Mouse (Mus musculus): ENCODE results near the gene Sbno1. TPM values are rescaled to one million over a fixed set of nuclear protein-coding genes. Genes with fewer than 3 reads are reported as not detected.

Gene Sbno1
- polyA plus RNA-seq, 3 experiments from 2014 or later = 127 to 199 (median 163) TPM

DNA sequence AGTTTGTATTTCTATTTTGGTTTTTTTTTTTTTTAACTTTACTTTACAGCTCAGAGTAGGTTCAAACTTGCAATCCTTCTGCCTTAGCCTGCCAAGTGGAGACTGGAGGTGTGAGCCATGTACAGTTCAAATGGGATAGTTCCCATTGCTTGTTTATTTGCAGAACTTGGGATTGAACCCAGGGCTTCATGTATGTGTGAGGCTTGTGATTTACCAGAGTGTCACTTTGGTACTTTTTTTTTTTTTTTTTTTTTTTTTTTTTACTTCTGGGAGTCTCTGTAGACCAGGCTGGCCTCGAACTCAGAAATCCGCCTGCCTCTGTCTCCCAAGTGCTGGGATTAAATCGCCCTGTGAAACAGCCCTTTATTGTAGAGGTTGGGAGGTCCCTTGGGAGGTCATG lies 18.4 kb upstream of the Sbno1 start:
- ATAC-seq = no peak

DNA sequence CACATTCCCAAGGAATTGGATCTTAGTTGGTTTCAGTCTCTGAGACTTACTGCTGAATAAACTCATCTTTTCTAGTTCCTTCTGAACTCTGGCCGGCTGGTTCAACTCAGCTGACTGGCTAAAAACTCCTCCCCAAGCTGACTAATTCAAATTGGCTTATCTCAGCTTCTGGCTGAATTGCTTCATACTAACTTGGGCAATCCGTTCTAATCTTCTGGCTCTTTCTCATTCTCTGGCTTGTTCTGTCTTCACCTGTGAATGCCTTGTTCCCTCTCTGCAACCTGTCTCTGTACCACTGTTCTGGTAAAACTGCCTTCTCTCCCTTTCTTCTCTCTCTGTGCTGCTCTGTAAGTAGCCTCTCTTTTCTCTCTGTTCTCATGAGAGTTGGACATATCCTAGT lies 16.8 kb upstream of the Sbno1 start:
- no peak for ATAC-seq

DNA sequence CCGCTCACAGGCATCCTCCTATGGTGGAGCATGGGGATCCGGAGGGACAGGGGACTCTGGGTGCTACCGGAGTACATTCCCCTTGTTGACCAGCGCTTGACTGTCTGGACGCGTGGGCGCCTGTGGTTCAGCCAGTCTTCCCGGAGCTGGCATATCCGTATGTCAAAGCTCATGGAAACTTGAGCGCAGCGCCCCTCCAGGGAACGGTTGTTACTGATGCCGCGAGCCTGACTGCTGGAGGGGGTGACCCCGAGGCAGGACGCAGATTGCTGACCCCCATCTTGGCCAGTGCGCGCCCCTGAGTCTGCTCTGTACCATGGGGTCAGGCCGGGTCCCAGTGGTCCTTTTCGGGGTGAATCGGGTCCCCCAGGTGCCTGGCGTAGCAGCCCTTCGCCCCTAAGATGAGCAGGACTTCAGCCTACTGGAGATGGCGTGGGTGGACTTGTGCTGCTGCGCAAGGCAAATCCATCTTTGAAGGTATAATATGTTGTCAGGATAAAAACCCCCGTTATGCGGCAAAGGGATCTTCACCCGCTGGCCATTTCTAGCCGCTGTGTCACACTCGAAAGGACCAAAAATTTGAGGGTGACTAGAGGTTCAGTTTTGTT lies 14.4 kb upstream of the Sbno1 start:
- peak; percentile 54 for ATAC-seq

DNA sequence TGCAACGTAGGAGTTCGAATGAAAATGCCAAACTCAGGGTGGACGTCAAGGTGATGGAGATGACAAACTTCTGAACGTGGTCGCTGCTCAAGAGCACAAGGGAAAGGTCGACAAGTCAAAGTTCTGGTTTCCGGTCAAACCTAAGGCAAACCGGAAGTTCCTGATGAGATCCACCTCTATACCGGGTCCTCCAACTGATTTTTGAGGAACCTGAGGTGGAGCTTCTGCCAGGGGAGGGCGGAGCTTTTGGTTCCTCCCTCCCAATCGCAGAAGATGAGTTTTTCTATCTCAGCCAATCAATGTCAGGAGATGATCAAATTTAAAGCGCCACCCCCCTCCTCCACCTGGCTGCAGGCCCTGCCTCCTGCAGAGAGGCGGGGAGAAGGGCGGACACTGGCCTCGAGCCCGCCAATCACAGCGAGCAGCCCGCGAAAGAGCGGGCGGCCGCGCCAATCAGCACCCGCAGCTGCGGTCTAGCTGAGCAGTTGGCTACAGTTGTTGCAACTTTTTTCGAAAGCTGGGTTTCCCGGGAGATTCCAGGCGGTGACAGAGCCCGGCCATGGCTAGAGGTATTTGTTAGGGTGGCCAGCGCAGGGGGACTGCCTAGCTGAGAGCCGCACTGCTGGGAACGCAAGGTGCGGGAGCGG lies 13.8 kb upstream of the Sbno1 start, which contains the start of gene Kmt5a:
Gene Kmt5a, plus strand, starts transcription at position 484 of the 647 bp plus-strand sequence.
- peak; percentile 98 for ATAC-seq

DNA sequence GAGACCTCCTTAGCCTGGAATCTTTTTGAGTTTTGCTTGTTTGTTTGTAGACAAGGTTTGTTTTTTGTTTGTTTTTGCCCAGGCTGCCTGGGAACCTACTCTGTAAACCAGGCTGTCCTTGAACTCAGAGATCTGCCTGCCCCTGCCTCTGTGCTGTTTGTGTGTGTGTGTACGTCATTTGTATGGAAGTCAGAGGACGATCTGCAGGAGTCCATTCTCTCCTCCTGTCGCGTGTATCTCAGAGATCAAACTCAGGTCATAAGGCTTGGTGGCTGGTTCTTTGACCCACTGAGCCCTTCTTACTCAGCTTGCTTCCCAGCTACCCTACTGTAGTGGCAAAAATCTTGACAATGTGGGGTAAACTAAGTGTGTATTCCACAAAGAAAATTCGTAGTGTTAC lies 12.9 kb upstream of the Sbno1 start:
- ATAC-seq = no peak

DNA sequence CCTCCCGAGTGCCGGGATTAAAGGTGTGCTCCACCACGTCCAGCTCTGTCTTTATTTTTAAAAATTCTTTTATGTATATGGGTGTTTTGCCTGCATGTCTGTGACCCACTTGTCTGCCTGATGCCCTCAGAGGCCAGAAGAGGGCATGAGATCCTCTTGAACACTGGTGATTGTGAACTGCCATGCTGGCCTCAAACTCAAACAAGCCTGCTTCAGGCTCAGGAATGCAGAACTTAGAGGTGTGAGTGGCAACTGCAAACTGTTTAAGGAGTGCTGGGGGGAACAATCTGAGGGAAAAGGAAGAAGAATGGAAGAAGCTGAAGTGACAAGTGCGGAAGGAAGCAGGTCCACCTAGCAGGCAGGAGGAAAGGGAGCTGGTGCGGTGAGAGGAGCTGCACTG lies 12.4 kb upstream of the Sbno1 start:
- no peak for ATAC-seq

DNA sequence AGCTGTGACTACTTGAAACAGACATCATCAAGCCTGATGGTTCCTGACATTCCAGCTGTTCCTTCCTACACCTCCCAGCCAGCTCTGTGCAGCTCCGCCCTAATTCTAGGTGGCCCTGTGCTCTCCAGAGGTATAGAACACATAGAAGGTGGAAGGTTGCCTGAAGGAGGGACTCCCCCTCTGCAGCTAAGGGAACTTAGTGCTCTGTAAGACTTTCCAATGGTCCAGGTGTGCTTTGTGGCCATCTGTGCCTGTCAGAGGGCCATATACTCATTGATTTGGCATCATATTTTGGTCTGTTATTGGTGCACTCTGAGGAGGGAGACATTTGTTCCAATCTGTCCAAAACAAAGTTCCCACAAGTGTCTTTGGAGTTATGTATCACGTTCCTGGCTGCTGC lies 7.2 kb upstream of the Sbno1 start:
- no peak for ATAC-seq

DNA sequence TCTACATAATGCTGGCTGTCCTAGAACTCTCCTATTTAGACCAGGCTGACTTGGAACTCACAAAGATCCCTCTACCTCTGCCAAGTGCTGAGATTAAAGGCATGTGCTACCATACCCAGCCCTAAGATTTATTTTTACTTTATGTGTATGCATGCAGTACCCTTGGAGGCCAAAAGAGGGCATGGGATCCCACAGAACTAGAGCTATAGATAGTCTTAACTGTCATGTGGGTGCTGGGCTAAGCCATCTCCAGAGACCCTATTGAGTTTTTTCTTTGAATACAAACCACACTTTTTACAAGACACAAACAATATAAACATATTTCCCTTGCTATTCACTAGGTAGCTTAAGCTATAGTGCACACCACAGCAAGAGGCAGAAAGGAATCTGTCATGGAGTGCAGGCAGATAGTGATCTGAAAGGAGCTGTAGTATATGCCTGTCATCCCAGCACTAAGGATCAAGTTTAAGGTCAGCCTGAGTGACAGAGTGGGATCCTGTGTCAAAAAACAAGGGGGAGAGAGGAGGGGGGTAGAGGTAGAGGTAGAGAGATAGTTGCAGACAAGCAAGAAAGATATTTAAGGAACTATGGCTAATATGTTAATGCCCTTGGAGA lies 6.7 kb upstream of the Sbno1 start:
- ATAC-seq = peak; percentile 85

DNA sequence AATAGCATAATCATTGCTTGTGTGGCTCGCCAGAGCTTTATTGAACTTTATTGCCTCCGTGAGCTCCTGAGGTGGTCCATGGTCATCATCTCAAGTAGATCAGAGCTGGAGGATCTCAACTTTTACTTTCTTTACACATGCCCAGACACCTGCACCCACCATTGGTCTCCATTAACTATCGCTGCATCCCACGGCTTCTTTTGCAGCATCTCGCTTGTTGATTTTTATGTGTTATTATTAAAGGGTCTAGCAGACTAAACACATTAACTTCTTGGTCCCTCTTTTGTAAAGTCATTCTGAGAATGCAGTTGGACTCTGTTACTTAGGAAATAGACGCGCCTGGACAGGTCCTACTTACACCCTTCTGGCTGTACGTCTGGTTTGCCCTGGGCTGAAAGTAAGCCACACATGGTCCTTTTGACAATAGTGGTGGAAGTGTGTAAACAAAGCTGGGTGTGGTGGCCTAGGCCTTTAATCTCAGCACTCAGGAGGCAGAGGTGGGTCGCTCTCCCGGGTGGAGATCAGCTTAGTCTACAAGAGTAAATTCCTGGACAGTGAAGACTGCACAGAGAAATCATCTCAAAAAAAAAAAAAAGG lies 772 bp upstream of the Sbno1 start:
- ATAC-seq = no peak

DNA sequence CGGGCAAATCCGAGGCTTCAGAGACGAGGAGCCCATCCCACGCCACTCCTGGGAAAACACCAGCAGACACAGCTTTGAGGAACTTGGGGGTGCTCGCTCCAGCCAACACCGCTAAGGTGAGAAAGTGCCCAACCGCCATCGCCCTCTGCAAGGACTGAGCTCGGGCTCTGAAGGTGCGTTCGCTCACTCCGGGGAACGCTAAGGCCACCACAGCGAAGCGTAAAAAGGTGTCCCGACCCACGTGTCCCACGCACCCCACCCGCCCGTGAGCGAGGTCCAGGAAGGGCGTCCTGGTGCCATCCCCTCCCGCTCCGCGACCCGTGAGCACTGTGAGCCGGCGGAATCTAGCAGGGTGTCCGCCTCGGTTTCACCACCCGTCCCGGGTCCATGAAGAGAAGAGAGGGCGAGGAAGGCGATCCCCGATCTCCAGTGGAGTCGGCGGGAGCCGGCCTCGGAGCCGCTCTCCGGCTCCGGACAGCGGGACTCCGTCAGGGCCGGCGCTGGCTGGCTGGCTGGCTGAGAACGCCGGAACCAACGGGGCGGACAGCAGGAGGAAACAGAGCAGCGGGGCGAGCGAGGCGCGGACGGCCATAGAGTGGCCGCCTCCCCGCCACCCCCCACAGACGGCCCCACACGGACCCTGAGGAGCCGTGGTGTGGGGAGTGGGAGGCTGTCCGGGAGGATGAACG lies 934 bp downstream of the Sbno1 start:
- ATAC-seq = peak; percentile 15

DNA sequence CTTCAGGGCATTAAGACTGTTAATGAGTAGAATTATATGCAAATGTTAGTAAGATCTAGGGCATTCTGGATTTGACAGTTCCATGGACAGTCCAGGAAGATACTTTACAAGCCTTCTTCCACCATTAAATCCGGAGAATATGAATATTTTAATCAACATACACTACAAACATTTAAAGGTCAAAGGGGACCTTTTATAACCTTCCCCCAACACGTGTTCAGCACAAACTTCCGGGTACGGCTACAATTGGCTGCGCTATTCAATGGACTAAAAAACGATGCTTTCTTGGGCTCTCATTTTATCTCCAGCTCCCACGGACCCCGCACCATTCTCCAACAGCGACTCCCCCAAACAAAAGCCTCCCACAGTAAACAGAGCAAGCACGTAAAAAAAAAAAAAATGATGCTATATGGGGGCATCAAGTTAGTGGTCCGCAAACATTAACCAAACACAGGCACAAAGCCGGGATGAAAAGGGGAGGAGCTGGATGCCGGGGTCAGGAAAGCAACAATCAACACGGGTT lies 1.5 kb downstream of the Sbno1 start:
- ATAC-seq = peak; percentile 47

DNA sequence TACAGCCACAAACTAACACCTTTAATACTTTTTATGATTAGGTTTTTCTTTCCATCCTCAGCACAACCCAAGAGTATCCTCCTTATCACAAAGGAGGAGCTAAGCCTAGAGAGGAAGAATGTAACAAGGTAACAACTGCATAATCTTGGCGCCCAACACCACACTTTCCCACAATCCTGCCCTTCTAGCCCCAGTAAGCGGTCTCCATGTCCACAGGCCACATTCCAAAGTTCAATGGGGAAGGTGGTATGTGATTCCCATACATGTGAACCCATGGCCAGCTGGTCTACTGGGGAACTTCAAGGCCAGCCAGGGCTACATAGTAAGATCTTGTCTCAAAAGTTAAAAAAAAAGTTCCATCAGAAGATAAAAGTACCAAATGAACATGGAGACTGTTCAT lies 4.0 kb downstream of the Sbno1 start:
- ATAC-seq = no peak

DNA sequence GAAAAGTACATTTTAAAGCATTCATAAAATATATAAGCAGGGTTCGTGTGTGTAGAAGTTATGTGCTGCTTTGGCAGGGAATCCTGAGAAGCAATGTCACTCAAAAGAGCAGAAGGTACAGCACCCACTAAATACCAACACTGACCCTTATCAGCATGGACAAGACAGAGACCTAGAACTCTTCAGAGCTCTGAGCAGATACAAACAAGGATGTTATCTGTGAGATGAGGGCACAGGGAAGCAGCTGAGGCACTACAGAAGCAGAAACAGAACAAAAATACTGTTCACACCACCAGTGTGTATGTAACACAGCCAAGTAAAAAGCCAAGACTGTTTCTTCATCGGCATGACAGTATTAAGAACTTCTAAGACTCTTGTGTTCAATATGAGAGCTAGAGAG lies 6.9 kb downstream of the Sbno1 start:
- no peak for ATAC-seq

DNA sequence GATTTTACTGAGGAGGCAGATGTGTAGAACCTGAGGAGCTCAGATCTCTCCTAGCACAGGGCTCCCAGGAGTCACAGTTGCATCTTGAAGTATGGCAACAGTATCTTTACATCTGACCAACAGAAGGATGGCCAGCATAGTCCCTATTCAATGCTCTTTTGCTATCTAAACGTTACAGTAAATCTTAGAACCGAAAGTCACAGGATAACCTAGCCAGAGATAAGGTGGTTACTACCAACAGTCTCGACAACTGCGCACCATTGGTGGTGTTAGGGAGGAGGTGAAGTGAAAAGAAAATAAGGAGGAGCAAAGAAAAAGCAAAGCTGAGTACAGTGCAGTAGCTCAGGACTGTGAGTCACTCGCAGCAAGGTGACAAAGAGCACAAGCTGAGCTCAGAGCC lies 13.6 kb downstream of the Sbno1 start:
- ATAC-seq = no peak

DNA sequence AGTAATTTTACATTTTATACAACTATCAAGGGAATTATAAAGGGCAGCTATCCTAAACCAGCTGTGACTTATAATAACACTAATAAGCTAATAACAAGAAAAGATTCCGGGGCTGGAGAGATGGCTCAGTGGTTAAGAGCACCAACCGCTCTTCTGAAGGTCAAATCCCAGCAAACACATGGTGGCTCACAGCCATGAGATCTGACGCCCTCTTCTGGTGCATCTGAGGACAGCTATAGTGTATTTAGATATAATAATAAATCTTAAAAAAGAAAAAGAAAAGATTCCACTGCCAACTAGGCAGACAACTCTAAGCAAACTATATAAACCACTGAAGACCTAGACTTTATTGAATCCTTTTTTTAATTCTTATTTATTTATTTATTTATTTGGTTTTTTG lies 15.0 kb downstream of the Sbno1 start:
- no peak for ATAC-seq

DNA sequence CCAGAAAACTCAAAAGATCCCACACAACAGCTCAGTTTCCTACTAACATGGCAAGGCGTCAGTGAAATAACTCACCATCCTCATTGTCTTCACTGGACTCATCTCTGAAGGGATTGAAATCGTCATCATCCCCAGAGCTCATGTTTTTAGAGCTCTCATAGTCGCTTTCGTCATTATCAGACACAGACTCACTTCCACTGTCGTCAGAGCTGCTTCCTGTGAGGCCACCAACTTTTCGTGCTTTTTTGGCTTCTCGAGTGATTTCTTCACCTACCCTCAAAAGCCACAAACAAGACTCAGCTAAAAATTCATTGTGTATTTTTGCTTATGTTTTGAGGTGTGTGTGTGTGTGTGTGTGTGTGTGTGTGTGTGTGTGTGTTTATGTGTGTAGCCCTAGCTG lies 32.1 kb downstream of the Sbno1 start:
- no peak for ATAC-seq

DNA sequence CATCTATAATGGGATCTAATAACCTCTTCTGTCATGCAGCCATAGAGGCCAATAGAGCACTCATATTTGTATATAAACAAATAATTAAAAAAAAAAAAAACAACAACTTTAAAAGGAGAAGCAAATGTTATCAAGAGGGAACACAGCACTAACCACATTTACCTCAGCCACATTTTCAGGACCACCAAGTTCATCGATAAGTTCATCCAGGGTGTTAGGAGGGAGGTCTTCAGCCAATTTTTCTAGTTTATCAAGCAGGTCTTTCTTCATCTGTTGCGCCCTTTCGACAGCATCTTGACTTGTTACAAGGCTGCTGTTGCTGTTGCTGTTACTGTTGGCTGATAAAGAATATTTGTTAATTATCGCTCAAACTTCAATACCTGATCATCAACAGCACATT lies 33.4 kb downstream of the Sbno1 start:
- no peak for ATAC-seq

DNA sequence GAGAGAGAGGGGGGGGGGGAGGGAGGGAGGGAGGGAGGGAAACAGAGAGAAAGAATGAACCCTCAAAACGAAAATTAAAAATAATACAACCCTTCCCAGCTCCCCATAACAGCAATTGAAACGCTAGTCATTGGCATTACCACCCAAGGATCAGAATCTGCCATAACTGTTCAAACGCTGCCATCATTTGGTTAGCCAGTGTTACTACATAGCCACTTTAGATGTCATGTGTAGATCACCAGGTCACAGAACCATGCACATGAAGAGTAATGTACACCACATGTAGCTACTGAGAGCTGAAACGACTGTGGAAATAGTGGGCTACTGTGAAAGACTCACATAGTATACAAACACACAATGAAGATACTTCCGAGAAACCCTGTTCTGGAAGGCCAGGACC lies 37.9 kb downstream of the Sbno1 start:
- ATAC-seq = no peak

DNA sequence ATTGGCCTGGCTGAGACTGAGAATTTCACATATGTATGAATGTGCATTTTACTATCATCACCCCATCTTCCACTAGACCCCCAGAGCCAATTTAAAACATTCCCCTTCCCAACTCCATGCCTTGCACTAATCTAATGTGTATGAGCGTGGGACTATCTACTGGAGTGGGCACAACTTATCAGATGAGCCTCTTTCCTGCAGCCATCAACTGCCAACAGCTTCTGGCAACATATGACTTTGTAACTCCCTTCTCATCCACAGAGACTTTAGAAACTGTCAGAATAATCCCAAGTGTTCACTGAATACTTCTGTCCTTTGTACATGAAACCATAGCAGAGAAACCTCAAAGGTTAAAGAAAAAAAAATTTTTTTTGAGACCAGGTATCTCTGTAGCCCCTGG lies 45.7 kb downstream of the Sbno1 start:
- ATAC-seq = no peak

DNA sequence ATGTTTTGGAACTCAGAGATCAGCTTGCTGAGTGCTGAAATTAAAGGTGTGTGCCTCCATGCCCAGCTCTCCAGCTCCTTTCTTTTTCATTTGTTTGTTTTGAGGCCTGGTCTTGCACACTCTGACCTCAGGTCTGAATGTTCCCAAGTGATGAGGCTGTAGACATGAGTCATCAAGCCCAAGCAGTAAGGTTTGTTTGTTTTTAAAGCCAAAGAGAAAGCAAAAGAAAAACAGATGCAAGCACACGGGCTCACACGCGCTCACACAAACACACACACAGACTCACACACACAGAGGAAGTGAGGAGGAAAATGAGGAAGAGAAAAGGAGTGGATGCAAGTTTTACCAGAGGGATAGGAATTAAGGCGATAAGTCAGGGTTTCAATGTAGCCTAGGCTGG lies 48.7 kb downstream of the Sbno1 start:
- ATAC-seq = no peak

DNA sequence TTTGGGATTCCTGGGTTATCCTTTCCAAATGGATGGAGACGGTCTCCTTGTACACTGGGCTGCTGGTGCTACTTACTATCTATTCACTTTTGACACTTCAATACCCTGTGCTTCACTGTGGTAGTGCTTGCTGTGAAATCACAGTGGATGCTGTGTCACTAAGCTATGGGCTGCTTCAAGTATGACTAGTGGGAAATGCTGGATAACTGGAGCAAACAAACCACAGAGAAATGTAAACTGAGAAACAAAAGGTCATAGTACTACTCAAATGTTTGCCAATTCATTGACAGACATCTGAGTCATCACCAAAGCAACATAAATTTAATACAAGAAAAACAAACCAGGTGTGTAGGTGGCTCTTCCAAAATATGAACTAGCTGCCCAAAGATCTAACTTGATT lies 49.4 kb downstream of the Sbno1 start:
- ATAC-seq = no peak

DNA sequence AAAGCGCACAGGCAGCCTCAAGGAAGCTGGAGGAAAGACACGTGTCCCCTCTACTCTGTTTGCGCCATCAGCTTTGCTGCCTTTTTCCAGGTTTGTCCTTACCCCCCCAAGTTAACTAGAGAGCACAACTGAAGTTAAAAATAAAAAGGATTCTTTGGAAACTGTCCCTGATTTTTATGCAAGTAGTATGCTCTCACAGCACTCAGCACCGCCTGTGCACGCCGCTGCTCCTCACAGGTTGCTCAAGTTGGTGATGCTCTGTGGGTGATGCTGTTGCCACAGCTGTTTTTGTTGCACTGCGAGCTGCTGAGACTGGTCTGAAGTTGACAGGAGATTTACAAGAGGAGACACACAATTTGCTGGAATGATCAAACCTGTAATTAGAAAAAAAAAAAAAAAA lies 51.5 kb downstream of the Sbno1 start:
- ATAC-seq = no peak

DNA sequence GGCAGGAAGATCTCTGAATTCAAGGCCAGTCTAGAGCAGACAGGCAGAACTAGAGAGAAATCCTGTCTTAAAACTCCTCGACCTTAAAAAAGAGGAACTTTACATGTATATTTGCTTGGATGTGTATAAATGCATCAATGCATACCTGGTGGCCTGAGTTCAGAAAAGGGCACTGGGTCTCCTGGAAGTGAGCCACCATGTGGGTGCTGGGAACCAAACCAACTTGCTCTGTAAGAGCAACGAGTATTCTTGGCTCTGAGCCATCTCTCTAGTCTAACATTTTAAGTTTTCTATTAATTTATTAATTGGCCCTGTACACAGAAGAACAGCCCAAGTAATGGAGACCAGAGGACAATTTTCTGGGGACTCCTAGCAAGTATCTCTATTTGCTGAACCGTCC lies 59.1 kb downstream of the Sbno1 start:
- ATAC-seq = no peak
